Mouse (Mus musculus): ENCODE results near the gene Dyrk4. TPM values are rescaled to one million over a fixed set of nuclear protein-coding genes. Genes with fewer than 3 reads are reported as not detected.

The Dyrk4 gene
- not detected in 2 replicates for polyA plus RNA-seq (2015; fragmentation: Nextera tagmentation; extraction: Ambion mirVana)

DNA sequence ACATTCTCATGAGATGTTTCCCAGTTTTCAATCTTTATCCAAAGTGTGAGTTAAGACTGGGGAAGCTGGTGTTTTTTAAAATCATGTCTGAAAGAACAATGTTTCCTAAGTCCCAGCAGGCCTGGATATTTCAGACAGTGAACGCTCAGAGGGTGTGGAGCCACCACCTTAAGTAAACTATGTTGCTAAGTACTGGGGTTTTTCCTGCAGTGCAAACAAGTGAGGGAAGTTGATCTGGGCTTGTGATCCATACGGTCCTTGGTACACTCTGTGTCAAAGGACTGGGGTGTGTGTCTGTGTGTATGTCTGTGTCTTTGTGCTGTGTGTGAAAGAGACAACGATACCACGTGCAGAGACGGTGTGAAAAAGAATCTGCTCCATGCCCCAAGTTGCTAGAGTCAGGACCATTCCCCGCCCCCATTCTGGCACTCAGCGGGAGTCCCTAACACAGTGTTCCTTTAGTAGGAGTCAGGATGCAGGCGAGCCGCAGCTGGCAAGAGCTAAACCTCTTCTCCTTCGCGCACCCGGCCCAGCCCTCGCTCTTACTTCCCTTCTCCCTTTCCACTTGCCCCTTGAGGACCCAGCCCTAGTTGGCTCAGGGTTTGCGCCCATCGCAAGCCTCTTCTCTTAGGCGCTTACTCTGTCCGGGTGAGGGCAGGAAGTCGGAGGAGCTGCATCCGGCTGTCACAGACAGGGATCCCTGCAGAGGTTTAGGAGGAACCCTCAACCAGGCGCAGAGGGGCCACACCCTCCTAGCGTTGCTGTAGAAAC is at the start of gene Dyrk4:
Gene Dyrk4 (minus strand): TSS at position 729 of the 771 bp plus-strand sequence.
- Histone ChIP-seq H3K4me1 (replicated peaks) (no peaks in the 10 kb centered on the region), H3K4me3 (replicated peaks) (no peak within 1 kb of the TSS), H3K36me3 (replicated peaks) (peaks cover 49% of the 10 kb centered on the region), H3K27me3 (no peaks in the 10 kb centered on the region), H3K27ac (replicated peaks) (no peak within 1 kb of the TSS), H3K9ac (no peak within 1 kb of the TSS), H3K4me2 (peak within 1 kb of the TSS; percentile 14; the same call in 1 of the 2 replicates), H3K9me3 (replicated peaks) (no peaks in the 10 kb centered on the region)
- ATAC-seq (ENCODE audit: insufficient read depth): no peak; the same call in 1 of the 2 replicates
- 22% methylated on average over 21 of the region's 21 CpGs for whole genome bisulfite sequencing (ENCODE audit: insufficient replicate concordance)

- Histone ChIP-seq H3K27me3 (no peaks in the 10 kb centered on the region), H3K27ac (replicated peaks) (no peak overlapping the region), H3K4me2 (no peak overlapping the region), H3K4me3 (replicated peaks) (no peak overlapping the region), H3K4me1 (replicated peaks) (no peaks in the 10 kb centered on the region), H3K36me3 (replicated peaks) (peaks cover 39% of the 10 kb centered on the region), H3K9ac (no peak overlapping the region), H3K9me3 (replicated peaks) (no peaks in the 10 kb centered on the region)
- ATAC-seq (ENCODE audit: insufficient read depth): no peak
- 69% methylated on average over 14 of the region's 14 CpGs for WGBS (ENCODE audit: insufficient replicate concordance)
These were observed 44.8 kb upstream of the Dyrk4 start for GRCm38 (mm10) chr6:126966241-126967026.

GRCm38 (mm10) chr6:126963426-126963825 is 41.8 kb upstream of the Dyrk4 start:
- 73% methylated on average over 9 of the region's 9 CpGs for WGBS (ENCODE audit: insufficient replicate concordance)
- no peaks in the 10 kb centered on the region for H3K4me1 ChIP-seq (replicated peaks)

GRCm38 (mm10) chr6:126962709-126963108 is 41.1 kb upstream of the Dyrk4 start:
- Histone ChIP-seq H3K27ac (replicated peaks) (no peak overlapping the region), H3K9me3 (replicated peaks) (no peaks in the 10 kb centered on the region), H3K4me3 (replicated peaks) (no peak overlapping the region), H3K4me1 (replicated peaks) (no peaks in the 10 kb centered on the region), H3K36me3 (replicated peaks) (peaks cover 31% of the 10 kb centered on the region), H3K27me3 (no peaks in the 10 kb centered on the region), H3K9ac (no peak overlapping the region), H3K4me2 (no peak overlapping the region)
- WGBS (ENCODE audit: insufficient replicate concordance): 30% methylated on average over 5 of the region's 5 CpGs
- no peak for ATAC-seq (ENCODE audit: insufficient read depth)

More at GRCm38 (mm10) chr6:126963426-126963825, 41.8 kb upstream of the Dyrk4 start:
- Histone ChIP-seq H3K4me2 (no peak overlapping the region), H3K36me3 (replicated peaks) (peaks cover 30% of the 10 kb centered on the region), H3K27me3 (no peaks in the 10 kb centered on the region), H3K9ac (no peak overlapping the region), H3K4me3 (replicated peaks) (no peak overlapping the region), H3K27ac (replicated peaks) (no peak overlapping the region), H3K9me3 (replicated peaks) (no peaks in the 10 kb centered on the region)
- ATAC-seq (ENCODE audit: insufficient read depth): no peak

GRCm38 (mm10) chr6:126961371-126962018 is 39.9 kb upstream of the Dyrk4 start:
- H3K9me3 ChIP-seq (replicated peaks): no peaks in the 10 kb centered on the region
- no peak overlapping the region for H3K9ac ChIP-seq
- WGBS (ENCODE audit: insufficient replicate concordance): 79% methylated on average over 8 of the region's 8 CpGs
- H3K4me3 ChIP-seq (replicated peaks): no peak overlapping the region
- no peaks in the 10 kb centered on the region for H3K4me1 ChIP-seq (replicated peaks)
- peaks cover 38% of the 10 kb centered on the region for H3K36me3 ChIP-seq (replicated peaks)
- ATAC-seq (ENCODE audit: insufficient read depth): no peak
- no peaks in the 10 kb centered on the region for H3K27me3 ChIP-seq
- no peak overlapping the region for H3K4me2 ChIP-seq
- no peak overlapping the region for H3K27ac ChIP-seq (replicated peaks)

GRCm38 (mm10) chr6:126955734-126956133 is 34.1 kb upstream of the Dyrk4 start:
- WGBS (ENCODE audit: insufficient replicate concordance): 6% methylated on average over 10 of the region's 10 CpGs
- no peak for ATAC-seq (ENCODE audit: insufficient read depth)

GRCm38 (mm10) chr6:126948336-126948735 is 26.7 kb upstream of the Dyrk4 start:
- Histone ChIP-seq H3K4me1 (replicated peaks) (no peaks in the 10 kb centered on the region), H3K9ac (no peak overlapping the region), H3K36me3 (replicated peaks) (peaks cover 74% of the 10 kb centered on the region), H3K9me3 (replicated peaks) (no peaks in the 10 kb centered on the region), H3K4me3 (replicated peaks) (no peak overlapping the region), H3K27ac (replicated peaks) (no peak overlapping the region), H3K27me3 (no peaks in the 10 kb centered on the region), H3K4me2 (no peak overlapping the region)
- 75% methylated on average over 4 of the region's 4 CpGs for WGBS (ENCODE audit: insufficient replicate concordance)
- ATAC-seq (ENCODE audit: insufficient read depth): no peak

More at GRCm38 (mm10) chr6:126955734-126956133, 34.1 kb upstream of the Dyrk4 start:
- Histone ChIP-seq H3K36me3 (replicated peaks) (peaks cover 50% of the 10 kb centered on the region), H3K4me2 (no peak overlapping the region), H3K27me3 (no peaks in the 10 kb centered on the region), H3K4me1 (replicated peaks) (no peaks in the 10 kb centered on the region), H3K9ac (no peak overlapping the region), H3K4me3 (replicated peaks) (no peak overlapping the region), H3K9me3 (replicated peaks) (no peaks in the 10 kb centered on the region), H3K27ac (replicated peaks) (no peak overlapping the region)

GRCm38 (mm10) chr6:126940451-126940850 is 18.8 kb upstream of the Dyrk4 start:
- Histone ChIP-seq H3K27ac (replicated peaks) (peak overlapping the region; percentile 77), H3K27me3 (no peaks in the 10 kb centered on the region), H3K4me2 (peak overlapping the region; percentile 88), H3K9me3 (replicated peaks) (no peaks in the 10 kb centered on the region), H3K36me3 (replicated peaks) (peaks cover 32% of the 10 kb centered on the region), H3K9ac (peak overlapping the region; percentile 65), H3K4me3 (replicated peaks) (peak overlapping the region; percentile 92), H3K4me1 (replicated peaks) (peaks cover 36% of the 10 kb centered on the region)
- WGBS (ENCODE audit: insufficient replicate concordance): 4% methylated on average over 5 of the region's 5 CpGs
- ATAC-seq (ENCODE audit: insufficient read depth): no peak

DNA sequence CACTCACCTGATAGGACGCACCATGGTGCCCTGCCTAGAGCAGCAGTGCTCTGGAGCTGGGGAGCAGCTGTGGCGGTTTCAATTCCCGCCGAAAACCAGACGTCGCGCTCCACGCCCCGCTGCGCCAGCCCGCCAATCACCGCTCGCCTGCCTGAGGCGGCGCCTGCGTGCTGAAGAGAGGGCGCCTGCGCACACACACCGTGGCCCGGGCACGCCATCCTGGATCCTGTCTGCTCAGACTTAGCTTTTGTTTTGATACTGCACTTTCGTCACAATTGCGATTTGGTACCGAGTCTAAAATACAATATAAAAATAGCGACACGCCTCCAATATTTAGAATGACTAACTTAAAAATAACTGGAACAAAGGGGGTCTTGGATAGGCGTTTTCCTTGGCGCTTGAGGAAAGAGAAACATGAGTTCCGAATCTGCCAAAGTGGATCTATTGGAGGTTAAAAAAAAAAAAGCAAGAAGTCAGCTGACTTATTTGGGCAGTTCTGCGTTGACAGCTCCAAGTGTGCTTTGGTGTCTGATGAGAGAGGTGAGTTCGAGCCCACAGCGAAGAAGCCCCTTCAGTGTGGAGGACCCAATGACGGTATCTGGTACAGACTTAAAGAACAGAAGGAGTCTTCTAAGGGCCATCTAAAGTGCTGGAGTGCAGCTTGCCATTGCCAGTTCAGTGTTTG is 18.0 kb upstream of the Dyrk4 start, which contains the start of the genes Rad51ap1 and D6Wsu163e:
Gene Rad51ap1 (minus strand): TSS at position 101 of the 685 bp plus-strand sequence.
Gene D6Wsu163e (plus strand): TSS at position 476 of the 685 bp plus-strand sequence.
- peak within 1 kb of the TSS; percentile 89 for H3K9ac ChIP-seq
- peak within 1 kb of the TSS; percentile 86 for H3K27ac ChIP-seq (replicated peaks)
- peaks cover 29% of the 10 kb centered on the region for H3K36me3 ChIP-seq (replicated peaks)
- H3K4me1 ChIP-seq (replicated peaks): peaks cover 36% of the 10 kb centered on the region
- peak within 1 kb of the TSS; percentile 92 for H3K4me3 ChIP-seq (replicated peaks)
- ATAC-seq (ENCODE audit: insufficient read depth): peak; percentile 98
- WGBS (ENCODE audit: insufficient replicate concordance): under 1% methylated on average over 33 of the region's 33 CpGs
- no peaks in the 10 kb centered on the region for H3K9me3 ChIP-seq (replicated peaks)
- H3K27me3 ChIP-seq: no peaks in the 10 kb centered on the region
- H3K4me2 ChIP-seq: peak within 1 kb of the TSS; percentile 88

GRCm38 (mm10) chr6:126938853-126939486 is 17.3 kb upstream of the Dyrk4 start:
- Histone ChIP-seq H3K4me3 (replicated peaks) (peak overlapping the region; percentile 92), H3K4me1 (replicated peaks) (peaks cover 36% of the 10 kb centered on the region), H3K27ac (replicated peaks) (peak overlapping the region; percentile 86), H3K9ac (peak overlapping the region; percentile 89), H3K4me2 (peak overlapping the region; percentile 88), H3K36me3 (replicated peaks) (peaks cover 29% of the 10 kb centered on the region), H3K27me3 (no peaks in the 10 kb centered on the region), H3K9me3 (replicated peaks) (no peaks in the 10 kb centered on the region)
- under 1% methylated on average over 31 of the region's 31 CpGs for WGBS (ENCODE audit: insufficient replicate concordance)
- no peak for ATAC-seq (ENCODE audit: insufficient read depth)
